Mouse (Mus musculus): ENCODE results near the gene Slc4a2. TPM values are rescaled to one million over a fixed set of nuclear protein-coding genes. Genes with fewer than 3 reads are reported as not detected.

The Slc4a2 gene
- total RNA-seq, 1 experiment from 2014 or later, result 20.1 TPM

DNA sequence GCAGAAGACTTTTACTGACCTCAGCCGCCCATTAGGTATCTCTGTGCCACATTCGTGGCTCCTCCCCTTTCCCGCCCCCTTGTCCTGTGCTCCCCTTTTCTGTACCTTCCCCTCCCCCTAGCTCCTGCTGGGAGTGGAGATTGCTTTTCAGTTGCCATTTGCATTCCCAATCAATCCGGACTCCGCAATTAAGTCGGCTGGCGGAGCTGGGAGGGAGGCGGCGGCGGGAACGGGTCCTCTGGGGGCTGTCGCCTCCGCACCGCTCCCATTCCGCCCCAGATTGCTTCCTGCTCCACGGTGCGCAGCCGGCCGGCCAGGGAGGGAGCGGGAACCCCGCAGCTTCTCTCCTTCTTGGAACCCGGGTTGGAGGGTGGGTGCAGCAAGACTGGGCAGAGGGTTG lies 61.3 kb downstream of the Slc4a2 start:
- no peak for ATAC-seq (replicated peaks; ENCODE audit: insufficient number of reproducible peaks, low FRiP score, low TSS enrichment, poor library complexity, severe bottlenecking)

DNA sequence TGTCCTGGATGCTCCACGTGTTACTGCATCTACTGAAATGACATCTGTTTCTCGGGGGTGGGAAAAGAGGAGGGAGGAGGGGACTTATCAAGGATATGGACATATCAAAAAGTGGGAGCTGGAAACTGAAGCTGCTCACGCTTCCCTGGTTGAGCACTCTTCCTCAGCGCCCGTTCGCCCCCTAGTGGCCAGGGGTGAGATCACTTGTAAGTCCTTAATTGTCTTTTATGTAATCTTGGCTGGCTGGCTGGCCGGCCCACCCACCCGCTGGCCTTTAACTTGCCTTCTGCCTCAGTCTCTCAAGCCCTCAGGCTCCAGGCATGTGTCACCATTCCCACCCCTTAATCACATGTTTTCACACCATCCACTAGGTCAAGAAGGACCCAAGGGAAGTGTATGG lies 62.5 kb downstream of the Slc4a2 start:
- ATAC-seq (replicated peaks; ENCODE audit: insufficient number of reproducible peaks, low FRiP score, low TSS enrichment, poor library complexity, severe bottlenecking), result no peak

- no peak for ATAC-seq (replicated peaks; ENCODE audit: insufficient number of reproducible peaks, low FRiP score, low TSS enrichment, poor library complexity, severe bottlenecking)
Measured at GRCm38 (mm10) chr5:24486738-24487137, 63.1 kb downstream of the Slc4a2 start.

- ATAC-seq (replicated peaks; ENCODE audit: insufficient number of reproducible peaks, low FRiP score, low TSS enrichment, poor library complexity, severe bottlenecking), result no peak
Measured at GRCm38 (mm10) chr5:24490413-24490920, 66.8 kb downstream of the Slc4a2 start.

Other genes starting within 250 kb of the Slc4a2 start
- gene Kcnh2, start 72.2 kb upstream of the Slc4a2 start, total RNA-seq (2017), result 0.53 TPM in 1 of 3 replicates, not detected in the others
- gene Nos3, start 59.0 kb upstream of the Slc4a2 start, total RNA-seq (2017), result 0.29 TPM in 1 of 3 replicates, not detected in the others
- 0.11 to 0.87 TPM in 2 of 3 replicates, not detected in the other for gene Atg9b, start 31.7 kb upstream of the Slc4a2 start, total RNA-seq (2017)
- gene Abcb8, start 30.2 kb upstream of the Slc4a2 start, total RNA-seq (2017), result 4.5 to 7.6 TPM (median 5.2 TPM) in 3 replicates
- gene Asic3, start 10.4 kb upstream of the Slc4a2 start, total RNA-seq (2017), result not detected in 3 replicates
- gene Cdk5, start 307 bp upstream of the Slc4a2 start, total RNA-seq (2017), result 19.3 to 30.9 TPM (median 26.0 TPM) in 3 replicates
- gene Fastk, start 21.4 kb downstream of the Slc4a2 start, total RNA-seq (2017), result 17.1 to 27.5 TPM (median 26.9 TPM) in 3 replicates
- gene Tmub1, start 24.0 kb downstream of the Slc4a2 start, total RNA-seq (2017), result 11.8 to 33.4 TPM (median 26.8 TPM) in 3 replicates
- gene Agap3, start 28.3 kb downstream of the Slc4a2 start, total RNA-seq (2017), result 30.5 to 41.8 TPM (median 34.6 TPM) in 3 replicates
- not detected in 3 replicates for gene Gbx1, start 103.4 kb downstream of the Slc4a2 start, total RNA-seq (2017)
- not detected in 3 replicates for gene Asb10, start 117.1 kb downstream of the Slc4a2 start, total RNA-seq (2017)
- not detected in 3 replicates for gene 4931409K22Rik, start 133.0 kb downstream of the Slc4a2 start, total RNA-seq (2017)
- gene Abcf2, start 153.6 kb downstream of the Slc4a2 start, total RNA-seq (2017), result 33.8 to 45.3 TPM (median 42.1 TPM) in 3 replicates
- 13.2 to 33.8 TPM (median 15.2 TPM) in 3 replicates for gene Chpf2, start 162.9 kb downstream of the Slc4a2 start, total RNA-seq (2017)
- 1.3 to 8.1 TPM (median 3.0 TPM) in 3 replicates for gene Smarcd3, start 200.6 kb downstream of the Slc4a2 start, total RNA-seq (2017)

All from monocyte, adult 5-6 weeks (primary cell).